Mouse (Mus musculus): ENCODE results near the gene Fam178b.

Gene Fam178b

GRCm38 (mm10) chr1:36559256-36559655 lies 123.7 kb downstream of the Fam178b start:
- no peak for DNase-seq

GRCm38 (mm10) chr1:36558031-36558993 lies 124.7 kb downstream of the Fam178b start, which contains the start of gene Sema4c:
Sema4c (minus strand) TSS chr1:36558349.
- DNase-seq = peak; percentile 75

- DNase-seq = no peak
These were observed 125.4 kb downstream of the Fam178b start for GRCm38 (mm10) chr1:36557457-36558011.

GRCm38 (mm10) chr1:36556553-36557456 lies 126.2 kb downstream of the Fam178b start:
- DNase-seq = peak; percentile 93

- peak; percentile 14 for DNase-seq
These were observed 127.1 kb downstream of the Fam178b start for GRCm38 (mm10) chr1:36555798-36556395.

- no peak for DNase-seq
These were observed 128.2 kb downstream of the Fam178b start for GRCm38 (mm10) chr1:36554633-36555399.

- no peak for DNase-seq
These were observed 130.5 kb downstream of the Fam178b start for GRCm38 (mm10) chr1:36552506-36552905.

- DNase-seq = no peak
These were observed 131.1 kb downstream of the Fam178b start for GRCm38 (mm10) chr1:36551904-36552303.

- DNase-seq = no peak
These were observed 132.7 kb downstream of the Fam178b start for GRCm38 (mm10) chr1:36550075-36550863.

GRCm38 (mm10) chr1:36549491-36549890 lies 133.5 kb downstream of the Fam178b start:
- DNase-seq = no peak

- no peak for DNase-seq
These were observed 134.2 kb downstream of the Fam178b start for GRCm38 (mm10) chr1:36548771-36549170.

- DNase-seq = no peak
These were observed 134.9 kb downstream of the Fam178b start for GRCm38 (mm10) chr1:36547981-36548598.

GRCm38 (mm10) chr1:36546888-36547471 lies 136.0 kb downstream of the Fam178b start, which contains the start of gene Ankrd39:
Ankrd39 (minus strand) TSS chr1:36547445.
- DNase-seq = peak; percentile 97

- DNase-seq = peak; percentile 62
These were observed 137.0 kb downstream of the Fam178b start for GRCm38 (mm10) chr1:36545845-36546600.

- no peak for DNase-seq
These were observed 137.6 kb downstream of the Fam178b start for GRCm38 (mm10) chr1:36545382-36545781.

GRCm38 (mm10) chr1:36542925-36543324 lies 140.1 kb downstream of the Fam178b start:
- DNase-seq = no peak

- no peak for DNase-seq
These were observed 141.1 kb downstream of the Fam178b start for GRCm38 (mm10) chr1:36541844-36542243.

GRCm38 (mm10) chr1:36540807-36541206 lies 142.2 kb downstream of the Fam178b start:
- DNase-seq = no peak

- no peak for DNase-seq
These were observed 142.9 kb downstream of the Fam178b start for GRCm38 (mm10) chr1:36540132-36540531.

All from thymus, postnatal 25 days (tissue).